Mouse (Mus musculus): ENCODE data around the gene Gm5767. TPM values are rescaled to one million over a fixed set of nuclear protein-coding genes. Genes with fewer than 3 reads are reported as not detected.
"Not testable (repeated sequence)": the region's sequence is repeated elsewhere in the genome, so short reads cannot be mapped to it uniquely, and the experiment has no call there.

The Gm5767 gene
- polyA plus RNA-seq, 1 experiment from 2014 or later = not detected

- DNase-seq (ENCODE audit: low spot score) = no peak
- Histone ChIP-seq H3K4me1 (peaks cover 60% of the 10 kb centered on the region), H3K27ac (replicated peaks) (no peak overlapping the region), H3K27me3 (ENCODE audit: low read depth, poor library complexity, severe bottlenecking) (no peaks in the 10 kb centered on the region), H3K9me3 (replicated peaks) (no peaks in the 10 kb centered on the region), H3K36me3 (peaks cover 21% of the 10 kb centered on the region), H3K4me3 (no peak overlapping the region)
- 85% methylated on average over 7 of the region's 7 CpGs for WGBS
These were observed 51.1 kb downstream of the Gm5767 start for GRCm38 (mm10) chr16:8731630-8732029.

GRCm38 (mm10) chr16:8732450-8732849, 51.9 kb downstream of the Gm5767 start:
- H3K27me3 ChIP-seq (ENCODE audit: low read depth, poor library complexity, severe bottlenecking); H3K27ac ChIP-seq (replicated peaks); DNase-seq (ENCODE audit: low spot score); H3K4me3 ChIP-seq; H3K9me3 ChIP-seq (replicated peaks): not testable (repeated sequence)
- H3K4me1 ChIP-seq = peaks cover 67% of the 10 kb centered on the region
- H3K36me3 ChIP-seq = peaks cover 21% of the 10 kb centered on the region
- WGBS = 86% methylated on average over 4 of the region's 4 CpGs

Other genes with a start within 250 kb of the Gm5767 start
- 23.6 and 25.7 TPM in 2 replicates for gene Mettl22, start 210.0 kb upstream of the Gm5767 start, polyA plus RNA-seq (2016; fragmentation: Nextera tagmentation; extraction: Ambion mirVana)
- 16.4 and 23.4 TPM in 2 replicates for gene Abat, start 167.3 kb upstream of the Gm5767 start, polyA plus RNA-seq (2016; fragmentation: Nextera tagmentation; extraction: Ambion mirVana)
- 50.5 and 51.9 TPM in 2 replicates for gene Pmm2, start 43.1 kb upstream of the Gm5767 start, polyA plus RNA-seq (2016; fragmentation: Nextera tagmentation; extraction: Ambion mirVana)
- gene Tmem186, start 43.1 kb upstream of the Gm5767 start, polyA plus RNA-seq (2016; fragmentation: Nextera tagmentation; extraction: Ambion mirVana) = 25.7 and 27.9 TPM in 2 replicates
- gene Carhsp1, start 8.6 kb upstream of the Gm5767 start, polyA plus RNA-seq (2016; fragmentation: Nextera tagmentation; extraction: Ambion mirVana) = 197 and 253 TPM in 2 replicates
- 25.0 and 28.1 TPM in 2 replicates for gene Usp7, start 111.5 kb downstream of the Gm5767 start, polyA plus RNA-seq (2016; fragmentation: Nextera tagmentation; extraction: Ambion mirVana)
- gene 1810013L24Rik, start 149.3 kb downstream of the Gm5767 start, polyA plus RNA-seq (2016; fragmentation: Nextera tagmentation; extraction: Ambion mirVana) = 19.0 and 21.5 TPM in 2 replicates

Data from midbrain, embryonic 10.5 days (tissue).